Mouse (Mus musculus) hindbrain, embryonic 10.5 days (tissue): ENCODE results near the gene Wnt5b. TPM values are rescaled to one million over a fixed set of nuclear protein-coding genes. Genes with fewer than 3 reads are reported as not detected.
"Not testable (repeated sequence)": the region's sequence is repeated elsewhere in the genome, so short reads cannot be mapped to it uniquely, and the experiment has no call there.

ENCODE experiments used
- DNase-seq: peaks from one replicate; pipeline ENCODE4 v3.0.0-alpha.2; 2017; ENCODE audit warnings: low spot score
- H3K27ac ChIP-seq: fragments of 300-500 bp; sonication (generic); 2 replicates; pipeline ENCODE4 v1.5.1; 2016; ENCODE audit warnings: mild to moderate bottlenecking, moderate library complexity
- H3K27me3 ChIP-seq: fragments of 300-500 bp; sonication (generic); 2 replicates; pipeline ENCODE4 v1.6.1; 2016; ENCODE audit warnings: mild to moderate bottlenecking; ENCODE audit not compliant: poor library complexity, insufficient read depth, severe bottlenecking
- H3K36me3 ChIP-seq: fragments of 300-500 bp; sonication (generic); 2 replicates; pipeline ENCODE4 v1.6.1; 2016; ENCODE audit warnings: mild to moderate bottlenecking, moderate library complexity
- H3K4me1 ChIP-seq: fragments of 300-500 bp; sonication (generic); replicated peaks from 2 replicates; pipeline ENCODE4 v1.6.1; 2016; ENCODE audit warnings: mild to moderate bottlenecking
- H3K4me3 ChIP-seq: fragments of 300-500 bp; sonication (generic); 2 replicates; pipeline ENCODE4 v1.5.1; 2016; ENCODE audit warnings: mild to moderate bottlenecking, moderate library complexity
- H3K9me3 ChIP-seq: fragments of 300-500 bp; sonication (generic); 2 replicates; pipeline ENCODE4 v1.6.1; 2016; ENCODE audit warnings: mild to moderate bottlenecking, moderate library complexity
- WGBS: fragments of 180-500 bp; shearing (Covaris S2); methylation state at CpG from one replicate; pipeline ENCODE4 v1.1.7; 2016; 5-methylcytosine and 5-hydroxymethylcytosine counted together
- polyA plus RNA-seq: library from polyadenylated mRNA; unstranded; fragments of >200 nt; fragmentation: Nextera tagmentation; extraction: Ambion mirVana; gene quantifications from 2 replicates; pipeline ENCODE4 v1.2.1, GENCODE M21; 2016

Gene Wnt5b
- polyA plus RNA-seq, 1 experiment from 2014 or later = 7.9 TPM

DNA sequence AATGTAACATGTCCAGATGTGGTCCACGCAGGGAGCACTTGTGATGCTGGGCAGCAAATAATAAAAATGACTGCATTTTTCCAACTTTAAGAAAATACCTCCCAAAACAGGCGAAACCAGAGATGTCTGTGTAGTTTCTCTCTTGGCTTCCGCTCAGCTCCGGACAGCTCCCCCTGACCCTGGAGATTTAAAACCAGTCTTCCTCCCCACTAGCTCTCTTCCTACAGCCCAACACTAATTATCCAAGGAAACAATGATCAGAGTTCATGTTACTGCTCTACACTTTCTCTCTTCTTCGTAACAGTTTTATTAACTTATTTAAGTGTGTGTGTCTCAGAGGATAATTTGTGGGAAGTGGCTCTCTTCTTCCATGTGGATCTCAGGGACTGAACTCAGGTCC lies 83.8 kb downstream of the Wnt5b start:
- 88% methylated on average over 5 of the region's 5 CpGs for WGBS
- Histone ChIP-seq H3K27ac (no peak overlapping the region), H3K4me3 (no peak overlapping the region), H3K27me3 (no peaks in the 10 kb centered on the region), H3K36me3 (no peaks in the 10 kb centered on the region), H3K4me1 (0 out of 2 replicates have a peak, but pooled peaks cover 4% of the 10 kb centered on the region), H3K9me3 (no peaks in the 10 kb centered on the region)
- no peak for DNase-seq

DNA sequence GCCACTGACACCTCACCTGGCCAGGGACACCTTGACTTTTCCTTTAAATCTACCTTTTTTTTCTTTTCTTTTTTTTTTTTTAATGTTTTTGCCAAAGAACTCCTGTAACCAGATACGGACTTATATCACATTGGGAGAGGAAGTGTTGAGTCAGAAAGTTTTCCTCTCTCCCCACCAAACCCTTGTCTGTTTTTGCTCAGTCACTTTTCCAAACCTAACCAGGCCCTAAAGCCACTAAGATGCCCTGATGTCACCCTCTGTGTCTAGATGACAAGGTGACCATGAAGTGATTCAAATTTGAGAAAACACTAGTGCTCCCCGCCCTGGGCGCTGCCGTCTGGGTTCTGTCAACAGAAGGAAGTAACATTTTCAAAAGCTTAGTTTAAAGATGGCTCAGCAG lies 85.1 kb downstream of the Wnt5b start:
- H3K9me3 ChIP-seq = no peaks in the 10 kb centered on the region

DNA sequence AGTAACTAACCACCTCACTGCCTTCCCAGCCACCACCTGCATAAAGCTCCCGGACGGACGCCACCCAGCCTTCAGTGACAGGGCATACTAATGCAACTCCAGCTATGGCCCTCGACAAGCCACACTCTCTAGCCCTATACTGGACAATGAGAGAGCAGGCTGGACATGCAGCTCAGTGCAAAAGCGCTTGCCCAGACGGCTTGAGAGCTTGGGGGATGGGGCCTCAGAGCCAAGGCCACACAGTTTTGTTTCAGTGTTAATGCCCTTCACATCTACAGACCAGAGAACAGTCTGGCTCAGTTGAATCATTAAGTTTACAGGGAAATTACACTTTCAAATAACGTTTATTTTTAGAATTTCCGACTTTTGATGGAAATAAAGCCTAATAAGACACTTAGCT lies 86.0 kb downstream of the Wnt5b start:
- 74% methylated on average over 8 of the region's 8 CpGs for WGBS
- Histone ChIP-seq H3K36me3 (no peaks in the 10 kb centered on the region), H3K4me1 (0 out of 2 replicates have a peak, but pooled peaks cover 4% of the 10 kb centered on the region), H3K27ac (no peak overlapping the region), H3K9me3 (no peaks in the 10 kb centered on the region), H3K4me3 (no peak overlapping the region), H3K27me3 (no peaks in the 10 kb centered on the region)
- DNase-seq = no peak

More for the DNA sequence above, 85.1 kb downstream of the Wnt5b start:
- 83% methylated on average over 4 of the region's 4 CpGs for WGBS
- Histone ChIP-seq H3K4me1 (0 out of 2 replicates have a peak, but pooled peaks cover 4% of the 10 kb centered on the region), H3K4me3 (no peak overlapping the region), H3K27me3 (no peaks in the 10 kb centered on the region), H3K36me3 (no peaks in the 10 kb centered on the region), H3K27ac (no peak overlapping the region)
- no peak for DNase-seq

DNA sequence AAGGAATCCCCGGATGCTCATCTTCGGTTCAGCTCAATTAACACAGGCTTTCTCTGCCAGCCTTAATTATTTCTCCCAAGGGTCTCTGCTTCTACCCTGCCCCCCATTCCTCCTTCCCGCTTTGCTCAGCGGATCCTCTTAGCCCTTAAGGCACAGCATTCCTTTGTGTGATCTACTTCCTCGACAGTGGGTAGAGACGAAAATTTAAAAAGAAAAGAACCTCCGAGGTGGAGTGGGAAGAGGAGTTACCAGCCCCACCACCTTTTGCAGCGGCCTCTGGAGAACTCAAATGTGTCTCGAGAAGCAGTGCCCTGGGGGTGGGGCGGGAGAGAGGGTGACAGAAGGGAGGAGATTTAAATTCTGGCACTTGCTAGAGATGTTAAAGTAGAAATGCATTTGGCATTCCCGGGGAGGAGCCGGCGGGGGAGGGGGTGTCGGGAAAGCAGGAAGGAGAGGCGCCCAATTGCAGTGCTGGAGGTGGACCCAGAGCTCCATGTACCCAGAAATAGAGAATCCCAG lies 92.1 kb downstream of the Wnt5b start:
- peak; percentile 61 for DNase-seq
- H3K27ac ChIP-seq = peak overlapping the region; percentile 84
- WGBS = under 1% methylated on average over 15 of the region's 15 CpGs
- H3K4me1 ChIP-seq = peaks cover 41% of the 10 kb centered on the region
- peak overlapping the region; percentile 52 for H3K4me3 ChIP-seq
- H3K27me3 ChIP-seq = peaks cover 35% of the 10 kb centered on the region
- no peaks in the 10 kb centered on the region for H3K9me3 ChIP-seq
- H3K36me3 ChIP-seq = no peaks in the 10 kb centered on the region

DNA sequence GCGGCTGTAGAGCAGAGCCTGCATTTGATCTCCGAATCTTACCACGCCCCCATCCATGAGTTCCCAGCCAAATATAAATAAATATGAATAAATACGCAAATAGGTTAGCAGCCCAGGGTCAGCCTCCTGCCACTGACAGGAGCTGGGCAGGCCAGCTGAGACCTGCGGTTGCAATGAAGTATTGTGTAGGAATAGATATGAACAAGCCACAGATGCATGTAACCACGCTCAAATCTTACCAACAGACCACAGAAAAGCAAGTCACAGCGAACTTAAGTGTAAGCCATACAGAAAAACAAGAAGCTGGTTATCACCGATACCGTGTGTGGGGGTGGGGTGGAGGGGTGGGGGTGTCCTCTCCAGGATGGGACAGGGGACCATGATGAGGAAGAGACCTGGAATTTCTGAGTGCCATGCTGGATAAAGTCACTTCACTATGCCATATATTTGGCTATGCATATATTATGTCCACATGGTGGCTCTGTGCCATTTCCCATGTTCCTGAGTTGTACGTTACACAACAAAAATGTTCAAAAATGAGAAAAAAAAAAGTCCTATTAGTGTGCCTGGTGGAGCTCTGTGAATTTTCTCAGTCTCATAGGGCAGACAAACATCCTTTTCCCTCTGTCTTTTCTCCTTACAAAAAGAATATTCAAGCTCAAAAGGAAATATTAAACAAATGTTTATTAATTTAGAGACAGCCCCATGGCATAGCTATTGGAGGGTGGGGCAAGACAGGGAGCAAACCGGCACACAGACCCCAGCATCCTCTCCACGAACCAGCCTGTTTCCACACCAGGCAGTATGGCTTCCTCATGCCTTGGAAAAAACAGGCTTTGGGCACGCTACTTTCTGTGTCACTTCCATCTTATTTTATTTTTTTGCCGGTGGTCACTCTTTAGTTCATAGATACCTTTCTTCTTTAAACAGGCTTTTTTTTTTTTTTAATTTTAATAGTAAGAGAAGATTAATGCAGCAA lies 92.9 kb downstream of the Wnt5b start:
- H3K9me3 ChIP-seq = no peaks in the 10 kb centered on the region
- 47% methylated on average over 14 of the region's 14 CpGs for WGBS
- H3K36me3 ChIP-seq = no peaks in the 10 kb centered on the region
- H3K4me1 ChIP-seq = peaks cover 41% of the 10 kb centered on the region
- peak overlapping the region; percentile 52 for H3K4me3 ChIP-seq
- H3K27ac ChIP-seq = peak overlapping the region; percentile 84; the same call in 1 of the 2 replicates
- DNase-seq = no peak
- H3K27me3 ChIP-seq = peaks cover 35% of the 10 kb centered on the region

DNA sequence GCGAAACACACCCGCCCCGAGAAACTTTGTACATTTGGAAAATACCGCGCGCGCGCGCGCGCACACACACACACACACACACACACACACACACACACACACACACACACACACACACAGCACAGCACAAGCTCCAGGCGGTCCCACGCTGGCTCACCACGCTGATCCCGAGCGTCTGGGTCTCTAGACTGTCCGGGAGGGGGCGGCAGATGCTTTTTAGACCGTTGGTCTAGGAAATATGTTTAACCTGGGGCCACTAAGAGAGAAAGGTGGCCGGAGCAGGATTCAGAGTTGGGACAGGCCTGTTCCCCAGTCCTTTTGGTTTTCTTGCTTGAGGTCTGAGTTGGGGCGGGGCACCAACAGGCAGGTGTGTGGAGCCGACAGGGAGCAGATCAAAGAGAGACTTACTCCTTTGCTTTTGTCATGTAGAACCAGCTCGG lies 95.1 kb downstream of the Wnt5b start:
- 3% methylated on average over 23 of the region's 23 CpGs for WGBS
- DNase-seq = peak; percentile 68
- H3K4me1 ChIP-seq = peaks cover 42% of the 10 kb centered on the region
- H3K4me3 ChIP-seq = peak overlapping the region; percentile 51
- H3K27ac ChIP-seq = peak overlapping the region; percentile 77
- no peaks in the 10 kb centered on the region for H3K36me3 ChIP-seq
- H3K9me3 ChIP-seq = no peaks in the 10 kb centered on the region
- peaks cover 35% of the 10 kb centered on the region for H3K27me3 ChIP-seq

DNA sequence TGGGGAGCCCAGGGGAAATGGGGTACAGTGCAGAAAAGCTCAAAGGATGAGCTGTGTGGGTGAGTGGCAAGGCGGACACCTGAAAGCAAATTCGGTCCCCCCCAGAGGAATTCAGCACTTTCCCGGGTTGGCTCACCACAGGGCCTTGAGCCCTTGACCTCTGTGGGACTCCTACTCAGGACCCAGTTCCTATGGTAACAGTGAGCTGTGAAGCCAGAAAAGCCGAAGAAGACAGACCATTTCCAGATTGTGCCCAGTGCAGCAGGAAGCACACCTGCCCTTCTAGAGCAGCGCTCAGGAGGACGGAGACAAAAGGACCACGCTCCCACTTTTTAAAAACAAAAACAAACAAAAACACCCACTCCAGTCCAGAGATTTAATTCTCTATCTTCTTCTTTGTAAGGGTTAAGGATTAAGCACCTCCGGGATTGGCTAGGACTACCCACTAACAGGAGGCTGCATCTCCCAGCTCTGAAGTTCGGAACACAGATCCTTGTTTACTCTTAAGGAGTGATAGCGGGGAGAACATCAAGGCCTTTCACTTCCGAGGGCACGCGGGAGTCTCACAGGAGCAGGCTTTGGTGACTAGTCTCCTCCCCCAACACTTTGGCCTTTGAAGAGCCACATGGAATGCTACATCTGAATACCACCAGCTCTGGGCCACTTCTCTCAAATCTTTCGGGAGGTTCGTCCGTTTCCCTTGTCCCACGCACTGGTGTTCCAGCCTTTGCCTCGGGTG lies 95.7 kb downstream of the Wnt5b start:
- H3K4me1 ChIP-seq = peaks cover 47% of the 10 kb centered on the region
- WGBS = 3% methylated on average over 18 of the region's 18 CpGs
- no peaks in the 10 kb centered on the region for H3K9me3 ChIP-seq
- H3K36me3 ChIP-seq = no peaks in the 10 kb centered on the region
- peaks cover 35% of the 10 kb centered on the region for H3K27me3 ChIP-seq
- peak overlapping the region; percentile 77 for H3K27ac ChIP-seq
- peak overlapping the region; percentile 51 for H3K4me3 ChIP-seq
- DNase-seq = peak; percentile 53

DNA sequence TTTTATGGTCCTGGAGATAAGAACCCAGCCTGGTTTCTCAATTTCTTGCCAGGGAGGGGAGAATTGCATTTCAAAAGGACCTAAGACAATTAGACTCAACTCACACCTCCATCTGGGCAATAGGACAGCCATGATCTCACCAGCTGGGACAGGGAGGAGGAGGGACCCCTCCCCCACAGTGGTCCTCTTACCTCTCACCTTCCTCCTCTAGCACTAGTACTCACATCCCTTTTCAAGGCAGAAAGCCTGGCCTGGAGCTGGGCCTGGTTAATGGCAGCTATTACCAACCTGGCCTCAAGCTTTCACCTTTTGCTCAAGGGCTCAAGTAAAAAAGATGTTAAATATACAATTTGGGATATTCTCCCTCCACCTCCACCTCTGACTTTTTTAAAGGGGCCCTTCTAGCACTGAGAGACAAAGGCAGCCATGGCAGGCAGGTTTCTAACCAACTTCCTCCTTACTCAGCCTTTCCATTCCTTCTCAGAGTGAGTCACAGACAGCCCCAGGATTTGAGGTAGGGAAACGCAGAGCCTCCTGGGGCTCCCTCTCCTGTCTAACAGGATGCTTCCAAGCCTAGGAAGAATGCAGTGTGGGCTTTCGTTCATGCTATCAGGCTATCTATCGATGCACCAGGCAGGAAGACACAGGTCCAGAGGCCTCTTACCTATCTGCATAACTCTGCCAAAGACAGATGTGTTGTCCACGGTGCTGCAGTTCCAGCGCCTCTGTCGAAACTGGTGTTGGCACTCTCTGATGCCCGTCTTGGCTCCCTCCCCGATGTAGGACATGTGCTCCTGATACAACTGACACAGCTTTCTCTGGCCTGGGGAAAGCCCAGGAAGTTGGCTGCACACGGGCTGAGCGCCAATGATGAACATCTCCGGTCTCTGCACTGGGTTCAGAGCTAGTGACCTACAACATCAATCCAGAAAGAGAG lies 98.2 kb downstream of the Wnt5b start:
- H3K4me3 ChIP-seq = no peak overlapping the region
- no peak for DNase-seq
- H3K27me3 ChIP-seq = peaks cover 29% of the 10 kb centered on the region
- H3K4me1 ChIP-seq = peaks cover 32% of the 10 kb centered on the region
- 79% methylated on average over 11 of the region's 11 CpGs for WGBS
- H3K36me3 ChIP-seq = no peaks in the 10 kb centered on the region
- no peaks in the 10 kb centered on the region for H3K9me3 ChIP-seq
- H3K27ac ChIP-seq = no peak overlapping the region

DNA sequence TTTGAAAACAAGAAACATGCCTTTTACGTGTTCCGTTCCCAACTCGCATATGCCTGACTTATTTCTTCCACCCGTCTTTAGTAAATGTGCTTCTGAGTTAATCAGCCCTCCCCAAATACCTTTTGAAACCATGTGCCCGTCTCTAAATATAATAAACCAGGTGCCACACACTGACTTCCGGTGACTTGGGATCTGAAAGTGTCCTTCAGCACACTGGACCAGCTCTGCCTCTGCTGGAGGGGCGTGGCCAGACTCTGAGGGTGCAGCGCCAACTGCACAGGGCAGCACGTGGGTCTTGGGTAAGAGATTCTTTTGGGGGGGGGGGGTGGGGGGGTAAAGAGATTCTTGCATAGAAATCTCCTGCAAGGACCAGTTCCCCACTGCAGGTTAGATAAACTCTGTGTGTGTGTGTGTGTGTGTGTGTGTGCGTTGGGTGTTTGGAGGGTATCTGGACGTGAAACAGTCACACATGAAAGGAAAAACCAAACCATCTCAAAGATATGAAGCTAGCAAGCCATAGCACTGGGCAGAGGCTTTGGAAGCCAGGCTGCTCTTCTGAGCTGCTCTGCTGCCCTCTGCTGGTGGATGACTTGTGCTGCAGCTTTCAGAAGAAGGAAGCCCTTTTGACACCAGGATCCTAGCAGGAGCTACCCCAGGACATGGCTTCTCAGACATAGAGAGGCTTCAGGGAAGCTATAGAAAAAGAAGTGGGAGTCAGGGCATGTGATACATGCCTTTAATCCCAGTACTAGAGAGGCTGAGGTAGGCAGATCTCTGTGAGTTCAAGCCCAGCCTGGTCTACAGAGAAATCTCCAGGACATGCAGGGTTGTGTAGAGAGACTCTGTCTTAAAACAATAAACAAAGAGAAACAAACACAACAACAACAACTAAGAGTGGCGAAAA lies 100.2 kb downstream of the Wnt5b start:
- Histone ChIP-seq H3K4me3 (no peak overlapping the region), H3K9me3 (no peaks in the 10 kb centered on the region), H3K4me1 (peaks cover 25% of the 10 kb centered on the region), H3K36me3 (peaks cover 7% of the 10 kb centered on the region; the same call in 1 of the 2 replicates), H3K27me3 (peaks cover 10% of the 10 kb centered on the region; the same call in 1 of the 2 replicates), H3K27ac (no peak overlapping the region)
- peak; percentile 83 for DNase-seq
- WGBS = 49% methylated on average over 12 of the region's 12 CpGs

DNA sequence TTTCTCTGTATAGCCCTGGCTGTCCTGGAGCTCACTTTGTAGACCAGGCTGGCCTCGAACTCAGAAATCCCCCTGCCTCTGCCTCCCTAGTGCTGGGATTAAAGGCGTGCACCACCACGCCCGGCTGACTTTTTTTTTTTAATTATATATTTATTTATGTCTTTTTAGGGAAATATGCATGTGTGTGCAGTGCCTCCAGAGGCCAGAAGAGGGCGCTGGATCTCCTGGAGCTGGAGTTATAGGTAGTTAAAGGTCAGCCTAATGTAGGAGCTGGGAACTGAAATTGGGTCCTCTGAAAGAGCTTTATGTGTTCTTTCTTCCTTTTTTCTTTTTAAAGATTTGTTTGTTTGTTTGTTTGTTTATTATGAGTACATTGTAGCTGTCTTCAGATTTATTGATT lies 101.4 kb downstream of the Wnt5b start:
- H3K4me3 ChIP-seq, H3K27ac ChIP-seq, H3K27me3 ChIP-seq, H3K36me3 ChIP-seq, DNase-seq, H3K9me3 ChIP-seq: not testable (repeated sequence)
- 82% methylated on average over 5 of the region's 5 CpGs for WGBS
- H3K4me1 ChIP-seq = peaks cover 26% of the 10 kb centered on the region
